In genomic region chr13:120013544-120013943, GRCm38 (mm10) we compare ENCODE assay signal across 24 mouse cellular contexts. TPM values are rescaled to one million over a fixed set of nuclear protein-coding genes. Genes with fewer than 3 reads are reported as not detected.
ATAC-seq lines count a peak whose summit lies in the region.
"Not testable (repeated sequence)": the region's sequence is repeated elsewhere in the genome, so short reads cannot be mapped to it uniquely, and the experiment has no call there.
"Had no signal": no experiment of that assay in that cellular context is flagged by ENCODE, and none has a peak within 500 bp of the region (broad histone marks: within the 10 kb centered on the region; RNA-seq: fewer than 3 reads in every experiment).

No protein-coding gene starts in this region.

- ATAC-seq in common myeloid progenitor, adult 5-6 weeks (replicated peaks; ENCODE audit: low read depth, poor library complexity, severe bottlenecking) = peak; percentile 15; the same call in 1 of the 2 replicates
- ATAC-seq in erythroid progenitor cell, adult 5-6 weeks (replicated peaks; ENCODE audit: low FRiP score, poor library complexity, severe bottlenecking) = peak; percentile 41; the same call in 1 of the 2 replicates
- peak; percentile 59 for ATAC-seq in granulocyte monocyte progenitor cell, adult 5-6 weeks (replicated peaks; ENCODE audit: poor library complexity, severe bottlenecking)
- 0 out of 2 replicates have a peak, but pooled peaks have one; percentile 8 for ATAC-seq in hindbrain, embryonic 12.5 days (ENCODE audit: low FRiP score)
- ATAC-seq in megakaryocyte, adult 5-6 weeks (ENCODE audit: poor library complexity, severe bottlenecking) = peak; percentile 66
- ATAC-seq in megakaryocyte-erythroid progenitor cell, adult 5-6 weeks (replicated peaks; ENCODE audit: low FRiP score, low TSS enrichment, poor library complexity, severe bottlenecking) = 0 out of 2 replicates have a peak, but pooled peaks have one; percentile 19
- ATAC-seq in neutrophil, adult 5-6 weeks (ENCODE audit: extremely low read depth, insufficient number of reproducible peaks, low FRiP score, poor library complexity, severe bottlenecking) = peak; percentile 60

- not testable (repeated sequence) for H3K9ac ChIP-seq in hindbrain, embryonic 12.5 days

- not testable (repeated sequence) for H3K4me1 ChIP-seq in hindbrain, embryonic 12.5 days

- no CpG with 5 or more reads among the region's 5 CpGs for WGBS in hindbrain, embryonic 12.5 days

- H3K27ac ChIP-seq in hindbrain, embryonic 12.5 days = not testable (repeated sequence)

- H3K36me3 ChIP-seq in hindbrain, embryonic 12.5 days = not testable (repeated sequence)

- H3K9me3 ChIP-seq in hindbrain, embryonic 12.5 days (replicated peaks) = not testable (repeated sequence)

- not testable (repeated sequence) for H3K4me3 ChIP-seq in hindbrain, embryonic 12.5 days

- H3K4me2 ChIP-seq in hindbrain, embryonic 12.5 days (replicated peaks) = not testable (repeated sequence)

- H3K27me3 ChIP-seq in hindbrain, embryonic 12.5 days = not testable (repeated sequence)

RNA-seq across cellular contexts. Expression of gene Gm36079, which starts 13.3 kb away (rescaled TPM):
- total RNA-seq in common myeloid progenitor, adult 5-6 weeks (2017) = not detected in 2 replicates
- not detected in 2 replicates for total RNA-seq in erythroid progenitor cell, adult 5-6 weeks (2015; ENCODE audit: low replicate concordance)
- total RNA-seq in erythroid progenitor cell, adult 5-6 weeks (2017; ENCODE audit: low replicate concordance) = not detected in 2 replicates
- not detected in 2 replicates for total RNA-seq in granulocyte monocyte progenitor cell, adult 5-6 weeks (2014; fragmentation: Nextera tagmentation)
- not detected in 2 replicates for total RNA-seq in granulocyte monocyte progenitor cell, adult 5-6 weeks (2017)
- polyA plus RNA-seq in hindbrain, embryonic 12.5 days (2016; fragmentation: Nextera tagmentation; extraction: Ambion mirVana) = not detected in 2 replicates
- total RNA-seq in megakaryocyte, adult 5-6 weeks (2015) = not detected in 2 replicates
- 0.49 TPM in 1 of 2 replicates, not detected in the other for total RNA-seq in megakaryocyte, adult 5-6 weeks (2017)
- not detected in 2 replicates for total RNA-seq in megakaryocyte-erythroid progenitor cell, adult 5-6 weeks (2014; fragmentation: Nextera tagmentation)
- not detected in 2 replicates for total RNA-seq in megakaryocyte-erythroid progenitor cell, adult 5-6 weeks (2017)
- not detected in 2 replicates for total RNA-seq in neutrophil, adult 5-6 weeks (2017)
- total RNA-seq: adrenal gland, adult 18-20 months; adrenal gland, adult 8-10 months; adrenal gland, postnatal 14 days; adrenal gland, postnatal 36 days; CH12.LX; forebrain, postnatal 0 days had no signal
- polyA plus RNA-seq: activated CD4-positive, CD25-positive, alpha-beta regulatory T cell, adult 4 months; CD4-positive, CD25-positive, alpha-beta regulatory T cell, adult 4 months; cerebellum, adult 2 months; embryonic facial prominence, embryonic 11.5 days; embryonic facial prominence, embryonic 13.5 days; embryonic facial prominence, embryonic 15.5 days; forebrain, embryonic 10.5 days; forebrain, embryonic 13.5 days; forebrain, embryonic 15.5 days; forebrain, postnatal 0 days; G1E; Patski had no signal

RNA-seq across cellular contexts. Expression of gene Gm21188, which starts 38.5 kb away (rescaled TPM):
- 1.7 and 2.2 TPM in 2 replicates for total RNA-seq in common myeloid progenitor, adult 5-6 weeks (2017)
- 33.5 and 35.0 TPM in 2 replicates for total RNA-seq in erythroid progenitor cell, adult 5-6 weeks (2015; ENCODE audit: low replicate concordance)
- 10.9 and 11.7 TPM in 2 replicates for total RNA-seq in erythroid progenitor cell, adult 5-6 weeks (2017; ENCODE audit: low replicate concordance)
- total RNA-seq in granulocyte monocyte progenitor cell, adult 5-6 weeks (2014; fragmentation: Nextera tagmentation) = 63.0 and 68.6 TPM in 2 replicates
- total RNA-seq in granulocyte monocyte progenitor cell, adult 5-6 weeks (2017) = 31.0 and 37.9 TPM in 2 replicates
- not detected in 2 replicates for polyA plus RNA-seq in hindbrain, embryonic 12.5 days (2016; fragmentation: Nextera tagmentation; extraction: Ambion mirVana)
- 248 and 273 TPM in 2 replicates for total RNA-seq in megakaryocyte, adult 5-6 weeks (2015)
- 152 and 161 TPM in 2 replicates for total RNA-seq in megakaryocyte, adult 5-6 weeks (2017)
- 3.7 TPM in 1 of 2 replicates, not detected in the other for total RNA-seq in megakaryocyte-erythroid progenitor cell, adult 5-6 weeks (2014; fragmentation: Nextera tagmentation)
- 0.99 TPM in 1 of 2 replicates, not detected in the other for total RNA-seq in megakaryocyte-erythroid progenitor cell, adult 5-6 weeks (2017)
- total RNA-seq in neutrophil, adult 5-6 weeks (2017) = 10.2 and 18.7 TPM in 2 replicates
- total RNA-seq: forebrain, postnatal 0 days had no signal
- polyA plus RNA-seq: cerebellum, adult 2 months; embryonic facial prominence, embryonic 11.5 days; embryonic facial prominence, embryonic 13.5 days; embryonic facial prominence, embryonic 15.5 days; forebrain, embryonic 10.5 days; forebrain, embryonic 13.5 days; forebrain, embryonic 15.5 days; forebrain, postnatal 0 days had no signal

Comparison
In these comparisons a context has a peak if more than half of its experiments do, and no peak if none do; other contexts are left out.
1. ATAC-seq: peak in every context shown above with its lines; median percentile 66 in megakaryocyte, adult 5-6 weeks; 60 in neutrophil, adult 5-6 weeks; 59 in granulocyte monocyte progenitor cell, adult 5-6 weeks; 41 in erythroid progenitor cell, adult 5-6 weeks; 19 in megakaryocyte-erythroid progenitor cell, adult 5-6 weeks; 15 in common myeloid progenitor, adult 5-6 weeks; 8 in hindbrain, embryonic 12.5 days.